Mouse (Mus musculus): ENCODE measurements around the gene Brix1.

DNA sequence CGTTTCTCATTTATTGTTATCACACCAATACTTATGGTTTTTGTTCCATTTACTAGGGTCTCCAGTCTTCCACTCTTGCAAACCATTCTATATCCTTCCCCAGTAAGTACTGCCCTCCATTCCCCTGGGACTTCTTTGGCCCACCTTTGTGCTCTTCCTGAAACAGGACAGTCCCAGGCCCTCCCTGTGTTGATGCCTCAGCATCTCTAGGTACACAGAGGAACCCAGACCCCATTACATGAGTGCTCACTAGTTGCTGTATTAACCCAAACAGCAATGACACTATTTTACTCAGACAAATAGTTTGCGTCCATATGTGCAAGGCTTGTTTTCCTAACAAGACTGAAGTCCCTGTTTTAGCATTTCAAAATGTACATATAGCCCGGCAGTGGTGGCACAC lies 17.0 kb downstream of the Brix1 start:
- TF ChIP-seq GATA1 (IDR thresholded peaks at IDR 0.05; ENCODE audit: borderline replicate concordance, low read length) (no peak), FLI1 (IDR thresholded peaks at IDR 0.05; ENCODE audit: low read length) (no peak)
